Mouse (Mus musculus) lung, postnatal 0 days (tissue): Measurements from ENCODE around the gene Prrc2b. TPM values are rescaled to one million over a fixed set of nuclear protein-coding genes. Genes with fewer than 3 reads are reported as not detected.

Experiments
- ATAC-seq: fragments of 200-750 bp; cut with Nextera tagmentation; 2 replicates; pipeline ENCODE4 v1.8.0; 2017; ENCODE audit warnings: moderate library complexity
- DNase-seq: peaks from one replicate; pipeline ENCODE4 v3.0.0-alpha.2; 2016; ENCODE audit warnings: low spot score
- H3K27ac ChIP-seq: fragments of 300-500 bp; sonication (generic); 2 replicates; pipeline ENCODE4 v1.5.1; 2014; ENCODE audit warnings: antibody characterized with exemption, mild to moderate bottlenecking, low read length, mixed read lengths
- H3K27me3 ChIP-seq: fragments of 300-500 bp; sonication (generic); replicated peaks from 2 replicates; pipeline ENCODE4 v1.6.1; 2014; ENCODE audit warnings: low read length, mixed read lengths; ENCODE audit not compliant: insufficient read depth
- H3K36me3 ChIP-seq: fragments of 300-500 bp; sonication (generic); 2 replicates; pipeline ENCODE4 v1.6.1; 2014; ENCODE audit warnings: low read length, mixed read lengths; ENCODE audit not compliant: insufficient read depth
- H3K4me1 ChIP-seq: fragments of 300-500 bp; sonication (generic); 2 replicates; pipeline ENCODE4 v1.6.1; 2014; ENCODE audit warnings: antibody characterized with exemption, low read depth, low read length, mixed read lengths; ENCODE audit not compliant: insufficient read depth
- H3K4me2 ChIP-seq: fragments of 300-500 bp; sonication (generic); replicated peaks from 2 replicates; pipeline ENCODE4 v1.6.1; 2014; ENCODE audit warnings: low read depth, mild to moderate bottlenecking, low read length, moderate library complexity, mixed read lengths
- H3K4me3 ChIP-seq: fragments of 300-500 bp; sonication (generic); 2 replicates; pipeline ENCODE4 v1.5.1; 2014; ENCODE audit warnings: low read depth, low read length
- H3K9ac ChIP-seq: fragments of 300-500 bp; sonication (generic); replicated peaks from 2 replicates; pipeline ENCODE4 v1.6.1; 2014; ENCODE audit warnings: low read depth, mild to moderate bottlenecking
- H3K9me3 ChIP-seq: fragments of 300-500 bp; sonication (generic); 2 replicates; pipeline ENCODE4 v1.6.1; 2016; ENCODE audit warnings: low read length, mixed read lengths
- CTCF ChIP-seq: IDR thresholded peaks from 2 replicates; pipeline ENCODE4 v1.5.1; 2016; ENCODE audit warnings: antibody characterized with exemption, mild to moderate bottlenecking
- EP300 ChIP-seq: IDR thresholded peaks from 2 replicates; pipeline ENCODE4 v1.6.1; 2016; ENCODE audit warnings: antibody characterized with exemption, mild to moderate bottlenecking, control low read depth
- WGBS: fragments of 180-500 bp; shearing (Covaris S2); extraction: QIAGEN DNeasy Blood & Tissue Kit; methylation state at CpG from one replicate; pipeline ENCODE4 v1.1.7; 2014; 5-methylcytosine and 5-hydroxymethylcytosine counted together
- polyA plus RNA-seq: library from polyadenylated mRNA; unstranded; fragments of >200 nt; fragmentation: Nextera tagmentation; extraction: Ambion mirVana; gene quantifications from 2 replicates; pipeline ENCODE4 v1.2.1, GENCODE M21; 2015

The Prrc2b gene
- polyA plus RNA-seq, 1 experiment from 2014 or later: 21.2 TPM

DNA sequence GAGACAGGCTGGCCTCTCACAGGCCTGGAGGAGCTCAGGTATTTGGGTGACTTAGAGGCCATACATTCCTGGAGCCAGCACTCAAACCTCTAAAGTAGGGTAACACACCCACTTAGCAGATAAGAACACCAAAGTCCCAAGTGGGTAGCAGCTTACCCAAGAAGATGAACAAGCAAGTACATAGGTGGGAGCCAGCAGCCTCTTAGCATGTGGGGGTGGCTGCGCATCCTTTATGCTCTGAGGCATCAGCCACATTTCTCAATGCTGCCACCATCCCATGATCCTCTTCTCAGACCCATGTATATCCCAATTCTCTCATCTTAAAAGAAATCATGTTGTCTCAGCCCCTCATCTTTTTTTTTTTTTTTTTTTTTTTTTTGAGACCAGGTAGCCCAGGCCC is 39.6 kb upstream of the Prrc2b start:
- Histone ChIP-seq H3K9me3 (no peaks in the 10 kb centered on the region), H3K27me3 (no peaks in the 10 kb centered on the region), H3K36me3 (no peaks in the 10 kb centered on the region), H3K4me3 (no peak overlapping the region), H3K4me1 (no peaks in the 10 kb centered on the region), H3K27ac (no peak overlapping the region), H3K9ac (no peak overlapping the region), H3K4me2 (no peak overlapping the region)
- WGBS: 79% methylated on average over 1 of the region's 1 CpGs
- TF ChIP-seq CTCF (no peak), EP300 (no peak)
- DNase-seq (no peak), ATAC-seq (no peak)

DNA sequence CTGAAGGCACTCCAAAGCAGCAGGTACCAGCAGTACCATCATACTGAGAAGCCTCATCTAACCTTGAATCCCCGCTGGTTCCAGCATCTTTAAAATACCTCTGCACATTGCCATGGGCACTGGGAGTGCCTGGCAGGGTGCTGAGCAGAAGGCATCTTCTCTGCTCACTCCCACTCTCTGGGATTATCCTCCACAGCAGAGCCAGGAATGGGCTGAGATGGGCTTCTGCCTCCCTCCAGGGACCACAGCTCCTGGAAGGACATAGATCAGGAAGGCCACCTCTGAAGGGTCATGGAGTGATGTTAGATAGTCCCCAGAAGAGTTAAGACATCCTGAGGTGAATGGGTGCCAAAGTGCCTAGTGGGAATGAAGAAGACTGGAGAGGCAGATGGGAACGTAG is 38.3 kb upstream of the Prrc2b start:
- no peaks in the 10 kb centered on the region for H3K27me3 ChIP-seq
- H3K4me2 ChIP-seq: no peak overlapping the region
- no peak overlapping the region for H3K27ac ChIP-seq
- H3K9me3 ChIP-seq: no peaks in the 10 kb centered on the region
- WGBS: 62% methylated on average over 2 of the region's 2 CpGs
- H3K4me3 ChIP-seq: no peak overlapping the region
- TF ChIP-seq EP300: no peak
- TF ChIP-seq CTCF: no peak
- DNase-seq: no peak
- ATAC-seq: no peak
- no peaks in the 10 kb centered on the region for H3K36me3 ChIP-seq
- no peak overlapping the region for H3K9ac ChIP-seq
- H3K4me1 ChIP-seq: no peaks in the 10 kb centered on the region

DNA sequence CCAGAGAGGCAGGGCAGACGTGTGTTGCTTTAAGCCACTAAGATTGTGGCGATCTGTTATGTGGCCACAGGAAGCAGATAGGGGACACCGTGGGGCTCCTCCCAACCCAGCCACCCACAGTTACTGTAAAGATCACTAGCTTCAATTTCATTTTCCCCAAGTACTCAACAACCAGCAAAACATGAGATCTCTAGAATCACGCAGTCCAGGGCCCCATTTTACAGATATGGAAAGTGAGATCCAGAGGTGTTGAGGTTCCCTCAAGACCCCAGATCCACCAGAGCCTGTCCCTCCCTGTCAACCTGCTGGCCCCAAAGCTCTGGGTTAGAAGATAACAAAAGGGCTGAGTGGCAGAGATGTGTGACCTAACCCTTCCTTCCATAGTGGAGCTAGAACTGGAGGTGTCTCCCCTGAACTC is 35.0 kb upstream of the Prrc2b start:
- H3K27ac ChIP-seq: no peak overlapping the region
- no peak overlapping the region for H3K4me3 ChIP-seq
- no peaks in the 10 kb centered on the region for H3K4me1 ChIP-seq
- TF ChIP-seq EP300 (no peak), CTCF (no peak)
- ATAC-seq (no peak), DNase-seq (no peak)
- no peak overlapping the region for H3K4me2 ChIP-seq
- no peaks in the 10 kb centered on the region for H3K36me3 ChIP-seq
- no peaks in the 10 kb centered on the region for H3K9me3 ChIP-seq
- H3K9ac ChIP-seq: no peak overlapping the region
- whole genome bisulfite sequencing: 76% methylated on average over 4 of the region's 4 CpGs
- H3K27me3 ChIP-seq: no peaks in the 10 kb centered on the region

- Histone ChIP-seq H3K9me3 (no peaks in the 10 kb centered on the region), H3K4me2 (no peak overlapping the region), H3K27ac (no peak overlapping the region), H3K4me3 (no peak overlapping the region), H3K4me1 (no peaks in the 10 kb centered on the region), H3K36me3 (no peaks in the 10 kb centered on the region), H3K9ac (no peak overlapping the region), H3K27me3 (no peaks in the 10 kb centered on the region)
- no peak for DNase-seq
- ATAC-seq: no peak
- TF ChIP-seq CTCF (no peak), EP300 (no peak)
- 87% methylated on average over 20 of the region's 20 CpGs for WGBS
Measured at GRCm38 (mm10) chr2:32119802-32120750, 30.8 kb upstream of the Prrc2b start.

- Histone ChIP-seq H3K4me1 (no peaks in the 10 kb centered on the region), H3K9me3 (no peaks in the 10 kb centered on the region), H3K9ac (no peak overlapping the region), H3K4me2 (no peak overlapping the region), H3K27ac (no peak overlapping the region), H3K4me3 (no peak overlapping the region), H3K36me3 (no peaks in the 10 kb centered on the region), H3K27me3 (no peaks in the 10 kb centered on the region)
- WGBS: 39% methylated on average over 5 of the region's 5 CpGs
- ATAC-seq: no peak
- no peak for TF ChIP-seq CTCF
- no peak for TF ChIP-seq EP300
- no peak for DNase-seq
Measured at GRCm38 (mm10) chr2:32121150-32121549, 29.7 kb upstream of the Prrc2b start.

- H3K27me3 ChIP-seq: no peaks in the 10 kb centered on the region
- H3K4me1 ChIP-seq: no peaks in the 10 kb centered on the region
- 63% methylated on average over 2 of the region's 2 CpGs for WGBS
- no peak overlapping the region for H3K27ac ChIP-seq
- H3K9ac ChIP-seq: no peak overlapping the region
- no peak overlapping the region for H3K4me2 ChIP-seq
- DNase-seq: no peak
- no peak for TF ChIP-seq CTCF
- no peak for TF ChIP-seq EP300
- no peak overlapping the region for H3K4me3 ChIP-seq
- ATAC-seq: no peak
- H3K9me3 ChIP-seq: no peaks in the 10 kb centered on the region
- no peaks in the 10 kb centered on the region for H3K36me3 ChIP-seq
Measured at GRCm38 (mm10) chr2:32121785-32122184, 29.1 kb upstream of the Prrc2b start.
